Mouse (Mus musculus) heart, embryonic 12.5 days (tissue): ENCODE results near the gene Tfpi2. TPM values are rescaled to one million over a fixed set of nuclear protein-coding genes. Genes with fewer than 3 reads are reported as not detected.

ENCODE experiments used
- polyA plus RNA-seq: library from polyadenylated mRNA; unstranded; fragments of >200 nt; fragmentation: Nextera tagmentation; extraction: Ambion mirVana; gene quantifications from 2 replicates; pipeline ENCODE4 v1.2.1, GENCODE M21; 2016

The Tfpi2 gene
- polyA plus RNA-seq, 1 experiment from 2014 or later: 4.3 TPM

Other genes with a start within 250 kb of the Tfpi2 start
- gene Calcr, start 224.2 kb downstream of the Tfpi2 start, polyA plus RNA-seq: 0.60 and 0.74 TPM in 2 replicates
- not detected in 2 replicates for gene Gngt1, start 4.9 kb upstream of the Tfpi2 start, polyA plus RNA-seq
- gene Gng11, start 15.0 kb upstream of the Tfpi2 start, polyA plus RNA-seq: 76.1 and 79.7 TPM in 2 replicates
- 47.1 and 49.6 TPM in 2 replicates for gene Bet1, start 98.1 kb upstream of the Tfpi2 start, polyA plus RNA-seq